Mouse (Mus musculus) CH12.LX (cell line): ENCODE results near the gene Htra2. TPM values are rescaled to one million over a fixed set of nuclear protein-coding genes. Genes with fewer than 3 reads are reported as not detected.

Source experiments
- DNase-seq: peaks from one replicate; pipeline ENCODE4 v3.0.0-alpha.2; 2013; ENCODE audit errors: extremely low read depth
- H3K27ac ChIP-seq: 2 replicates; pipeline ENCODE4 v1.5.1; 2012; ENCODE audit warnings: low read depth, mild to moderate bottlenecking, control low read depth, moderate library complexity; ENCODE audit not compliant: insufficient read depth
- H3K27me3 ChIP-seq: replicated peaks from 2 replicates; pipeline ENCODE3; 2012; ENCODE audit warnings: inconsistent platforms
- H3K36me3 ChIP-seq, 2 experiments: replicated peaks in 1 of 2; 2 replicates each; pipeline versions ENCODE3 to v1.6.1; 2012; ENCODE audit warnings: inconsistent platforms in 1 of 2, low read length in 1 of 2, mild to moderate bottlenecking in 1 of 2, mixed read lengths in 1 of 2, moderate library complexity in 1 of 2; ENCODE audit not compliant: control insufficient read depth in 1 of 2, insufficient read depth in 1 of 2
- H3K4me1 ChIP-seq, 2 experiments: 2 replicates each; pipeline ENCODE4 v1.6.1; 2012; ENCODE audit warnings: inconsistent platforms in 1 of 2, moderate library complexity in 1 of 2; ENCODE audit not compliant: insufficient read depth in 2 of 2, control insufficient read depth in 1 of 2
- H3K4me2 ChIP-seq: 2 replicates; pipeline ENCODE4 v1.6.1; 2012; ENCODE audit warnings: low read depth, mild to moderate bottlenecking, control low read depth; ENCODE audit not compliant: poor library complexity, insufficient read depth, severe bottlenecking
- H3K4me3 ChIP-seq, 3 experiments: fragments of 150-350 bp in 1 of 3; sonication (generic) in 1 of 3; replicated peaks in 1 of 3; 2 replicates each; pipeline versions ENCODE3 to v1.5.1; 2011 to 2012; ENCODE audit warnings: low read depth in 2 of 3, low read length in 2 of 3, mild to moderate bottlenecking in 2 of 3, moderate library complexity in 2 of 3, control low read depth in 1 of 3, improper control_type of control experiment in 1 of 3, inconsistent platforms in 1 of 3, mixed read lengths in 1 of 3; ENCODE audit not compliant: poor library complexity in 1 of 3
- H3K79me2 ChIP-seq: replicated peaks from 2 replicates; pipeline ENCODE4 v1.6.1; 2012; ENCODE audit warnings: mild to moderate bottlenecking, moderate library complexity; ENCODE audit not compliant: control insufficient read depth, poor library complexity, insufficient read depth, severe bottlenecking; ENCODE audit errors: extremely low read depth
- H3K9ac ChIP-seq: 2 replicates; pipeline ENCODE4 v1.6.1; 2012; ENCODE audit warnings: low read depth, mild to moderate bottlenecking, control low read depth, moderate library complexity; ENCODE audit not compliant: insufficient read depth
- H3K9me3 ChIP-seq: replicated peaks from 2 replicates; pipeline ENCODE3; 2012; ENCODE audit warnings: low read length, inconsistent platforms, mixed read lengths
- BHLHE40 ChIP-seq: IDR thresholded peaks from 2 replicates; pipeline ENCODE4 v1.6.1; 2011; ENCODE audit warnings: mild to moderate bottlenecking, low read depth, low read length, improper control_type of control experiment
- CHD1 ChIP-seq: IDR thresholded peaks from 2 replicates; pipeline ENCODE4 v1.6.1; 2012; ENCODE audit warnings: low read depth, low read length, improper control_type of control experiment, inconsistent platforms
- ELF1 ChIP-seq: IDR thresholded peaks from 2 replicates; pipeline ENCODE4 v1.6.1; 2014; ENCODE audit warnings: low read depth, mild to moderate bottlenecking, inconsistent platforms, low read length, improper control_type of control experiment
- EP300 ChIP-seq: IDR thresholded peaks from 2 replicates; pipeline ENCODE4 v1.6.1; 2011; ENCODE audit warnings: low read length, improper control_type of control experiment
- GABPA ChIP-seq: IDR thresholded peaks from 2 replicates; pipeline ENCODE4 v1.6.1; 2012; ENCODE audit warnings: low read depth, low read length, improper control_type of control experiment, inconsistent platforms; ENCODE audit not compliant: insufficient replicate concordance
- HCFC1 ChIP-seq: IDR thresholded peaks from 2 replicates; pipeline ENCODE4 v1.6.1; 2012; ENCODE audit warnings: low read depth, mild to moderate bottlenecking, inconsistent platforms, low read length, improper control_type of control experiment
- IRF4 ChIP-seq: IDR thresholded peaks from 2 replicates; pipeline ENCODE4 v1.6.1; 2014; ENCODE audit warnings: low read depth, mild to moderate bottlenecking, inconsistent platforms, low read length, improper control_type of control experiment
- JUN ChIP-seq: IDR thresholded peaks from 2 replicates; pipeline ENCODE4 v1.6.1; 2011; ENCODE audit warnings: low read depth, mild to moderate bottlenecking, low read length, improper control_type of control experiment, moderate library complexity; ENCODE audit not compliant: insufficient read depth
- JUND ChIP-seq: conservative IDR thresholded peaks from 2 replicates; pipeline ENCODE4 v1.6.1; 2011; ENCODE audit warnings: low read depth, low read length, improper control_type of control experiment
- KAT2A ChIP-seq: IDR thresholded peaks from 2 replicates; pipeline ENCODE4 v1.6.1; 2012; ENCODE audit warnings: low read length, improper control_type of control experiment, inconsistent platforms; ENCODE audit not compliant: insufficient replicate concordance
- MAX ChIP-seq: IDR thresholded peaks from 2 replicates; pipeline ENCODE4 v1.6.1; 2011; ENCODE audit warnings: low read length, improper control_type of control experiment
- MAZ ChIP-seq: IDR thresholded peaks from 2 replicates; pipeline ENCODE4 v1.6.1; 2012; ENCODE audit warnings: low read depth, mild to moderate bottlenecking, inconsistent platforms, low read length, improper control_type of control experiment, moderate library complexity
- MEF2A ChIP-seq: IDR thresholded peaks from 2 replicates; pipeline ENCODE4 v1.6.1; 2014; ENCODE audit warnings: low read depth, mild to moderate bottlenecking, inconsistent platforms, low read length, improper control_type of control experiment, borderline replicate concordance
- MYC ChIP-seq: IDR thresholded peaks from 2 replicates; pipeline ENCODE4 v1.6.1; 2011; ENCODE audit warnings: low read depth, mild to moderate bottlenecking, improper control_type of control experiment, low read length
- NELFE ChIP-seq: IDR thresholded peaks from 2 replicates; pipeline ENCODE4 v1.6.1; 2011; ENCODE audit warnings: low read depth, low read length, improper control_type of control experiment
- NRF1 ChIP-seq: IDR thresholded peaks from 2 replicates; pipeline ENCODE4 v1.6.1; 2014; ENCODE audit warnings: low read depth, mild to moderate bottlenecking, inconsistent platforms, low read length, improper control_type of control experiment, moderate library complexity
- PAX5 ChIP-seq: IDR thresholded peaks from 2 replicates; pipeline ENCODE4 v1.6.1; 2012; ENCODE audit warnings: low read length, inconsistent platforms, mixed read lengths
- POLR2A ChIP-seq: IDR thresholded peaks from 2 replicates; pipeline ENCODE4 v1.6.1; 2011; ENCODE audit warnings: low read depth, mild to moderate bottlenecking, improper control_type of control experiment, low read length
- RCOR1 ChIP-seq: conservative IDR thresholded peaks from 2 replicates; pipeline ENCODE4 v1.6.1; 2012; ENCODE audit warnings: low read depth, mild to moderate bottlenecking, inconsistent platforms, low read length, improper control_type of control experiment
- SIN3A ChIP-seq: IDR thresholded peaks from 2 replicates; pipeline ENCODE4 v1.6.1; 2012; ENCODE audit warnings: low read length, improper control_type of control experiment, inconsistent platforms
- SMC3 ChIP-seq: IDR thresholded peaks from 2 replicates; pipeline ENCODE4 v1.6.1; 2011; ENCODE audit warnings: low read depth, low read length, improper control_type of control experiment
- TBP ChIP-seq: conservative IDR thresholded peaks from 2 replicates; pipeline ENCODE4 v1.6.1; 2011; ENCODE audit warnings: low read depth, low read length, improper control_type of control experiment
- TCF12 ChIP-seq: IDR thresholded peaks from 2 replicates; pipeline ENCODE4 v1.6.1; 2014; ENCODE audit warnings: low read depth, mild to moderate bottlenecking, inconsistent platforms, low read length, improper control_type of control experiment
- USF1 ChIP-seq: IDR thresholded peaks from 2 replicates; pipeline ENCODE4 v1.6.1; 2014; ENCODE audit warnings: low read depth, mild to moderate bottlenecking, inconsistent platforms, low read length, improper control_type of control experiment
- ZC3H11A ChIP-seq: IDR thresholded peaks from 2 replicates; pipeline ENCODE4 v1.6.1; 2012; ENCODE audit warnings: low read depth, mild to moderate bottlenecking, inconsistent platforms, low read length, improper control_type of control experiment
- ZKSCAN1 ChIP-seq: IDR thresholded peaks from 2 replicates; pipeline ENCODE4 v1.6.1; 2012; ENCODE audit warnings: low read depth, inconsistent platforms, low read length, improper control_type of control experiment, borderline replicate concordance
- ZMIZ1 ChIP-seq: IDR thresholded peaks from 2 replicates; pipeline ENCODE4 v1.6.1; 2012; ENCODE audit warnings: low read depth, mild to moderate bottlenecking, inconsistent platforms, low read length, improper control_type of control experiment
- ZNF384 ChIP-seq: IDR thresholded peaks from 2 replicates; pipeline ENCODE4 v1.6.1; 2012; ENCODE audit warnings: low read depth, low read length, improper control_type of control experiment, inconsistent platforms
- dilution Hi-C: fragments of 300-500 bp; cut with MboI; formaldehyde crosslinking; loops from 2 replicates; pipeline ENCODE4 v1.14.3; 2020; ENCODE audit warnings: low sequenced_read_pairs; ENCODE audit not compliant: extremely low pct_unique_long_range_greater_than_20kb, extremely low pct_ligation_motif_present
- in situ Hi-C: fragments of 300-500 bp; cut with MboI; formaldehyde crosslinking; loops from 3 replicates; pipeline ENCODE4 v1.14.3; 2019; ENCODE audit warnings: low sequenced_read_pairs, low pct_ligation_motif_present, low pct_unique_long_range_greater_than_20kb, mixed read lengths
- polyA plus RNA-seq: library from polyadenylated mRNA; unstranded; fragments of >175 nt; gene quantifications from 2 replicates; pipeline ENCODE4 v1.2.1, GENCODE M21; 2012; ENCODE audit warnings: low read depth; ENCODE audit not compliant: insufficient read length
- total RNA-seq, 2 experiments: library from RNA; depleted of rRNA; stranded (reverse); fragments of 300-350 nt in 1 of 2; fragments of >200 nt in 1 of 2; gene quantifications; 2 replicates each; pipeline ENCODE4 v1.2.3; 2012 to 2014

Gene Htra2
- total and polyA plus RNA-seq, 3 experiments: 113 to 185 (median 137) TPM

DNA sequence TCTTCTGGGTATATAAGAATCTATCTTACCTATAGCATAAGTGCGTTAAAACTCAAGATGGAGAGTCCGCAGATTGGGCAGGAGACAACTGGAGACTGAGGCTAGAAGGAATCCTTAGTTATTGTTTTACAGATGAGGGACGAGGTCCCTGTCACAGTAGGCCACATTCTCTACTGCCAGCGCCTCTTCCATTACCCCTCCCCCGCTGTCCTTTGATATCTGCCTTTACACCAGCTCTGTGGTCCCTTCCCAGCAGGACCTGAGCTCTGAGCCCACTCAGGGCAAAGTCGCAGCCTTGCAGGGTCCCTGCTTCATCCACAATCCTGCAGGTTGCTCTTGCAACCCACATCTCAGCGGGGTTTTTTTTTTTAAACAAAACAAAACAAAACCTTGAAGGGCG is 13.1 kb upstream of the Htra2 start:
- H3K9me3 ChIP-seq: peaks cover 33% of the 10 kb centered on the region
- TF ChIP-seq JUND (no peak), KAT2A (no peak), CHD1 (no peak), HCFC1 (no peak), MEF2A (no peak), BHLHE40 (no peak), POLR2A (no peak), IRF4 (no peak), PAX5 (no peak), ZKSCAN1 (no peak), MAX (no peak), SIN3A (no peak), ZC3H11A (no peak), JUN (no peak), ZNF384 (no peak), SMC3 (no peak), TBP (no peak)
- H3K36me3 ChIP-seq: peaks cover 0 to 31% of the 10 kb centered on the region in 2 experiments
- H3K4me1 ChIP-seq: no peaks in the 10 kb centered on the region
- no peak for DNase-seq
- no peak overlapping the region for H3K4me3 ChIP-seq
- no peaks in the 10 kb centered on the region for H3K27me3 ChIP-seq
- H3K79me2 ChIP-seq: no peaks in the 10 kb centered on the region
- no peak overlapping the region for H3K9ac ChIP-seq
- in situ Hi-C loops: no loop called here
- H3K4me2 ChIP-seq: no peak overlapping the region
- H3K27ac ChIP-seq: no peak overlapping the region
- dilution Hi-C loops: no loop called here

DNA sequence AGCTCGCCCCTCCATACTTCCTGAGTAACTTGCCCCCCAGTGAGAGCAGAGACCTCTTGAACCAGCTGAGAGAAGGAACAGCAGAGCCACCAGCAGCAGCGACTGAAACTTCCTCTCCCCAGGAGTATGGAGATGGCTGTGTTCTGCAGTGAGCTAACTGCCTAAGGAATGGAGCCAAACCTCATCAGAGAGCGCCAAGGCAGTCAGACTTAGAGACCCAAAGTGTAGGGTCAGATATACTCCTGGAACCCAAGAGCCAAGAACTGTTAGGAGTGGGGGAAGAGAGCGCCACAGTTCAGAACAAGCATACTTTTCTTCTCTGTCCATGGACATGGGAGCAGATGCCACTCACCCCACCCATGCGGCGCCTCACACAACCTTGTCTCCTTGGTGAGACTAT is 11.4 kb upstream of the Htra2 start:
- Histone ChIP-seq H3K27me3 (no peaks in the 10 kb centered on the region), H3K36me3 (peaks cover 0 to 38% of the 10 kb centered on the region in 2 experiments), H3K9me3 (peaks cover 32% of the 10 kb centered on the region), H3K4me2 (no peak overlapping the region), H3K27ac (no peak overlapping the region), H3K79me2 (no peaks in the 10 kb centered on the region), H3K9ac (no peak overlapping the region), H3K4me3 (no peak overlapping the region), H3K4me1 (no peaks in the 10 kb centered on the region)
- dilution Hi-C loops: no loop called here
- in situ Hi-C loops: no loop called here
- TF ChIP-seq ELF1 (no peak), ZMIZ1 (no peak), TCF12 (no peak), ZKSCAN1 (no peak), HCFC1 (no peak), NELFE (no peak), JUN (no peak), BHLHE40 (no peak), MAZ (no peak), MYC (no peak), EP300 (no peak), POLR2A (no peak), PAX5 (no peak), RCOR1 (no peak), JUND (no peak), NRF1 (no peak), USF1 (no peak), GABPA (no peak), TBP (no peak)
- DNase-seq: no peak
